Mouse (Mus musculus) lung, adult 2 months (tissue): ENCODE measurements around the gene Bcas3.

Experiments used
- CTCF ChIP-seq: fragments of 200-500 bp; IDR thresholded peaks from 2 replicates; pipeline ENCODE4 v1.5.1; 2011; ENCODE audit warnings: mild to moderate bottlenecking, low read length, control low read depth; ENCODE audit not compliant: insufficient read depth
- POLR2A ChIP-seq: fragments of 200-500 bp; IDR thresholded peaks from 2 replicates; pipeline ENCODE4 v1.6.1; 2011; ENCODE audit warnings: low read depth, mild to moderate bottlenecking, control low read depth, low read length, borderline replicate concordance; ENCODE audit errors: extremely low read depth

DNA sequence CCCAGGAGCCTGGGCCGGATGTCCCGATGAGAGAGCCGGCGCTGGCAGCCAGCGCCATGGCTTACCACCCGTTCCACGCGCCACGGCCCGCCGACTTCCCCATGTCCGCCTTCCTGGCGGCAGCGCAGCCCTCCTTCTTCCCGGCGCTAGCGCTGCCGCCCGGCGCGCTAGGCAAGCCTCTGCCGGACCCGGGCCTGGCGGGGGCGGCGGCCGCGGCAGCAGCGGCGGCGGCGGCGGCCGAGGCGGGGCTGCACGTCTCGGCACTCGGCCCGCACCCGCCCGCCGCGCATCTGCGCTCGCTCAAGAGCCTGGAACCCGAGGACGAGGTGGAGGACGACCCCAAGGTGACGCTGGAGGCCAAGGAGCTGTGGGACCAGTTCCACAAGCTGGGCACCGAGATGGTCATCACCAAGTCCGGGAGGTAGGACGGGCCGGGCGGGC lies 480.1 kb downstream of the Bcas3 start:
- TF ChIP-seq CTCF (no peak), POLR2A (peak; percentile 37; the same call in 1 of the 2 replicates)
